Mouse (Mus musculus) bone marrow macrophage, adult 2 months (primary cell): Measurements from ENCODE around the gene Nfe2l2. TPM values are rescaled to one million over a fixed set of nuclear protein-coding genes. Genes with fewer than 3 reads are reported as not detected.
"Not testable (repeated sequence)": the region's sequence is repeated elsewhere in the genome, so short reads cannot be mapped to it uniquely, and the experiment has no call there.

ENCODE experiments used
- H3K27ac ChIP-seq: 2 replicates; pipeline ENCODE4 v1.5.1; 2012; ENCODE audit warnings: low read depth, low read length; ENCODE audit not compliant: insufficient read depth
- H3K4me1 ChIP-seq: 2 replicates; pipeline ENCODE4 v1.6.1; 2012; ENCODE audit warnings: low read length; ENCODE audit not compliant: control insufficient read depth, insufficient read depth
- H3K4me3 ChIP-seq: 2 replicates; pipeline ENCODE4 v1.5.1; 2012; ENCODE audit warnings: mild to moderate bottlenecking, low read length, moderate library complexity; ENCODE audit not compliant: insufficient read depth
- CTCF ChIP-seq: IDR thresholded peaks from 2 replicates; pipeline ENCODE4 v1.5.1; 2012; ENCODE audit warnings: low read depth, mild to moderate bottlenecking, low read length, moderate library complexity
- POLR2A ChIP-seq: IDR thresholded peaks from 2 replicates; pipeline ENCODE4 v1.6.1; 2012; ENCODE audit warnings: mild to moderate bottlenecking, low read depth, low read length, borderline replicate concordance
- polyA plus RNA-seq: library from polyadenylated mRNA; stranded (reverse); fragments of >200 nt; gene quantifications from 2 replicates; pipeline ENCODE4 v1.2.4, GENCODE M21; 2012; ENCODE audit not compliant: missing spikeins, insufficient read depth, insufficient read length

Gene Nfe2l2
- polyA plus RNA-seq, 1 experiment: 269 TPM

DNA sequence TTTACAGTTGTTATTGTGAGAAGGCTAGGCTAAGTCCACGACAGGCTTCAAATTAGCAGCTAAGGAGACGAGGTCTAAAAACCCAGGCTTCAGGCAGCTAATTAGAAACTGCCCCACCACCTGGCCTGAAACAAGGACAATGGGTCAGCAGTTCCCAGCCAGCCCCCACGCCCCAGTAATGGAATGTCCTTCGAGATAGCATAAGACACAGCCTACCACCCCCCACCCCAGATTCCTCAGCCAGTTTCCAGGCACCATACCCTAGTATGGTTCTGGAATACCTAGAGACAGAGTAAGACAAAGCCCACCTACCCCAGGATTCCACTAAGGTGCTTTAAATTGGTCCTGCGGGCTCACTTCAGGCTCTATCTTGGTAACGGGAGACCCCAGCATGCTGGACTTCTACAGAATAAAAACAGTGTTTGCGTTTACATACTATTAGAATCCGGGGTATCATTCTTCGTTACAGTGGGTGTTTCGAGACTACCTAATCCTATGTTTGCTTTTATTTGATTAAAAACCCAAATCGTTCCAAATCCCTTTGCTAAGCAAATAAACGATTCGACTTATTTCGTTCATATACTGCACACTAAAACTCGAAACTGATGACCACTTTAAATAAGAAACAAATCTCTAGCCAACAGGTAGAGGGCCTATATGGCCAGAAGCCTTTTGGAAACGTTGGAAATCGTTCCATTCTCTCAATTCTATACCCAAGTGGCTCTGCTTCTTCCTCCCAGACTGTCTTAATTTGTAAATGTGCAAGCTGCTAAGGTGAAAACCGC is 46.3 kb downstream of the Nfe2l2 start:
- H3K4me1 ChIP-seq: peaks cover 18% of the 10 kb centered on the region
- H3K4me3 ChIP-seq: peak overlapping the region; percentile 80
- H3K27ac ChIP-seq: peak overlapping the region; percentile 96
- TF ChIP-seq CTCF (no peak), POLR2A (no peak)

DNA sequence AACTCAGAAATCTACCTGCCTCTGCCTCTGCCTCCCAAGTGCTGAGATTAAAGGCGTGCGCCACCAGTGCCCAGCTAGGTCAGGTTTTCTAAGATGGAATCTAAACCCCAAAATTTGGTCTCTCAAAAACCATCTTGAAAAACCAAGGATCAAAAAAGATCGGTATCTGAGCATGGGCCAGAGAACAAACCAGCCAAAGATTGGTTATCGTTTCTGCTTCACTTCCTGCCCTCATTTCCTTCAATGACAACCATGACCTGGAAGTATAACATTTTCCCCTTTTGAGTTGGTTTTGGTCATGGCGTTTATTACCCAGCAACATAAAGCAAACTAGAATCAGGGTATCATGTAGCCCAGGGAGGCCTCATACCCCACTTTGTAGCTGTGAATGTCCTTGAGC is 47.5 kb downstream of the Nfe2l2 start:
- peaks cover 15% of the 10 kb centered on the region for H3K4me1 ChIP-seq
- no peak for TF ChIP-seq POLR2A
- TF ChIP-seq CTCF: no peak
- no peak overlapping the region for H3K4me3 ChIP-seq
- no peak overlapping the region for H3K27ac ChIP-seq

DNA sequence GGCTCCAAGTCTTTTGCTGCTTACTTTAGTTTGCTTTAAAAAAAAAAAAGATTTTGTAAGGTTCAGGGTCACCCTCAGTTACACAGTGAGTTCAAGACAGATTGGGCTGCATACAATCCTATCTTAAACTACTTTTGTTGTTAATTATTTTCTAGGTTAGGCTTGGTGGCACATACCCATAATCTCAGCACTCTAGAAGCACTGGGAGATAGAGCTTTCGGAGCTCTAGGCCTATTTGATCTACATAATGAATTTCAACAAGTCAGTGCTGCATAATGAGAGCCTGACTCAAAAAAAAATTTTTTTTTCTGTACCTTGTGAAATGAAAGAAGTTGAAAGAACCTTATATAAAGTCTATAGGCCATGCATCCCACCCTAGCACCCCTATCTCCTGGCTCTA is 49.8 kb downstream of the Nfe2l2 start:
- no peak overlapping the region for H3K27ac ChIP-seq
- no peak overlapping the region for H3K4me3 ChIP-seq

DNA sequence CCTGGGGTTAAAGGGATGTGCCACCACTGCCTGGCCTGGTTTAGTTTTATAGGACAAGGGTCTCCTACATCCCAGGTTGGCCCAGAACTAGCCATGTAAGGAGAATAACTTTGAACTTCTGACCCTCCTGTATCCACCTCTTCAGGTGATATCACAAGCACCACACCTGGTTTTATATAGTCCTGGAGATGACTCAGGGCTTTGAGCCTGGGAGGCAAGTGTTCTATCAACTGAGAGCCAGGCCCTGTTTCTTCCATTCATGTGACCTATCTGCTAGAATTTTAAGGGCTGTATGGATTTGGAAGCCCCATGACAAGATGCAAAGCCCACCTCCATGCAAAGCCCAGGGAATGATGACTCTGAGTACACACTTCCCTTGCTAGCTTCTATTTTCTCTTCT is 51.3 kb downstream of the Nfe2l2 start:
- no peak overlapping the region for H3K4me3 ChIP-seq
- TF ChIP-seq POLR2A: no peak
- no peak for TF ChIP-seq CTCF
- H3K4me1 ChIP-seq: peaks cover 19% of the 10 kb centered on the region
- H3K27ac ChIP-seq: no peak overlapping the region

More for the DNA sequence above, 49.8 kb downstream of the Nfe2l2 start:
- H3K4me1 ChIP-seq: peaks cover 19% of the 10 kb centered on the region
- TF ChIP-seq POLR2A (no peak), CTCF (no peak)

DNA sequence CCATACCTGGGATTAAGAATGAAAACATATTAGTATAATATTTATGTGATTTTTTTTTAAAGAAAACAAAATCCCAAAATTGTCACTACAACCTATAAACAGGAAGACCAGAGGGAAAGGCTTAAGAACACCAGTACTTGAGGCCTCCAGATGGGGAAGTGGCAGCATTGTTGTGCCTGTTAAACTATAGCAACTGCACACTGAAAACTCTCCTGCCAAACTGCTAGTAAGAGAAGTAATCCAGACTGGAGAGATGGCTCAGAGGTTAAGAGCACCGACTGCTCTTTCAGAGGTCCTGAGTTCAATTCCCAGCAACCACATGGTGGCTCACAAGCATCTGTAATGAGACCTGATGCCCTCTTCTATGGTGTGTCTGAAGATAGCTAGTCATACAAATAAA is 54.0 kb downstream of the Nfe2l2 start:
- peaks cover 4% of the 10 kb centered on the region; the same call in 1 of the 2 replicates for H3K4me1 ChIP-seq
- H3K4me3 ChIP-seq: no peak overlapping the region
- no peak overlapping the region for H3K27ac ChIP-seq
- TF ChIP-seq CTCF: no peak
- no peak for TF ChIP-seq POLR2A

DNA sequence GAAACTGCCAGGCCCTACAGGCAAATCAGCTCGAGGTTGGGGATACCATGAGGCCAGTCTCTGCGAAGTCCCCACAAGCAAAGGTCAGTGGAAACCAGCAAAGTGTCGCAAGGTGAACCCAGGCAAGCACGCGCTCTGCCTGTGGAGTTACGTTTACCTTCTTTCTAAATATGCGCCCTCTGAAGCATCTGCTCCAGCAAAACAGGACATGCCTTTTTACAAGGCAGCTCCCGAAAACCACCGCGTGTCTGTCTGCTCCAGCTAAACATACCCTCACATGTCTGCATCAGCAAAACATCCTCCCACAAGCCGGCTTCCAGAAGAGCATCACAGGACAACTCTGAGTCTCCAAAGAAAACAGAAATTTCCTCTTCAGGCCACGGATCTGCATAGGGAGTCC is 59.2 kb downstream of the Nfe2l2 start:
- TF ChIP-seq CTCF (no peak), POLR2A (no peak)
- Histone ChIP-seq H3K4me1 (no peaks in the 10 kb centered on the region), H3K4me3 (no peak overlapping the region), H3K27ac (no peak overlapping the region)

DNA sequence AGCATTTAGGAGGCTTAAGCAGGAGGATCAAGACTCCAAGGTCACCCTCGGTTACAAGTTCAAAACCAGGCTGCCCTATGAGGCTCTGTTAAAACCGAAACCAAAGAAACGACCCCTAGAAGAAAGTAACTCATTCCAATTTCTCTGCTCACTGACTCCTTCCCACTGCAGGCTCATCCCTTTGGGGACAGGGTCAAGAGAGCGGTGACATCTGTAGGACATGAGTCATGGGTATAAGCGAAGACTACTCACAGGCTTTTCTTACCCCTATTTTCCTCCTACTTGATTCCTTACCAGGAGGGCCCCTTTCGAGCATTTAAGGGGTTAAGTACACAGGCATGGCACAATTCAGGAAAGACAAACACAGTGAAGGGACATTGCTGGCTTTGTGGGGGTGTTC is 60.5 kb downstream of the Nfe2l2 start:
- H3K4me3 ChIP-seq: no peak overlapping the region
- TF ChIP-seq POLR2A: no peak
- TF ChIP-seq CTCF: no peak
- no peaks in the 10 kb centered on the region for H3K4me1 ChIP-seq
- H3K27ac ChIP-seq: no peak overlapping the region

DNA sequence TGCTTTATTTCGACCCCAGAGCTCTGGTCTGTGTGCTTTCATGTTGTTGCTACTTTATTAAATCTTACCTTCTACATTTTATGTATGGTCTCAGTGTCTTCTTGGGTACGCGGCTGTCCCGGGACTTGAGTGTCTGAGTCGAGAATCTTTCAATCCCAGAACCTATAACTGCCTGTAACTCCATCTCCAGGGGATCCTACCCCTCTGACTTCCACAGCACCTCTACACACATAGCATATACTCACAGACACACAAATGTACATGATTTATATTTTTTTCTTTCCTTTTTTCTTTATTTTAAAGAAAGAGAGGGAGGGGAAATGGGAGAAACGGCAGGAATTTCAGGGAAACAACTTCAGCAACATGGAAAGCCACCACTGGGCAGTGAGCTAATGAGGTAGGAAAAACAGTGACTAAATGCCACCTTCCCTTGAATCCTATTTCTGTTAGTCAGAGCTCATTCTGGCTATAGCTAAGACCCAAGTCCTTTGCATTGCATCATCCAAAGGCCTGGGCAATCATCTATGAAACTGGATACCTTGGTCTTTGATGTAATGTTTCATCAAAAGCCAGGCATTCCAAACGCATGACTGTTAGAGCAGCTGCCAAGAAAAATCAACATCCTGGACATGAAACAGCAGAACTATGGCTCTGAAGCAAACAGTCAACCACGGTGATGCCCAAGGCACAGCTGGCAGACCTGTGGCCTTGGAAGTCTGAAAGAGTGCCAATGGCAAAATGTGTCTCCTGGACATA is 61.5 kb downstream of the Nfe2l2 start:
- H3K27ac ChIP-seq: no peak overlapping the region
- no peaks in the 10 kb centered on the region for H3K4me1 ChIP-seq
- TF ChIP-seq CTCF: no peak
- TF ChIP-seq POLR2A: no peak
- no peak overlapping the region for H3K4me3 ChIP-seq

DNA sequence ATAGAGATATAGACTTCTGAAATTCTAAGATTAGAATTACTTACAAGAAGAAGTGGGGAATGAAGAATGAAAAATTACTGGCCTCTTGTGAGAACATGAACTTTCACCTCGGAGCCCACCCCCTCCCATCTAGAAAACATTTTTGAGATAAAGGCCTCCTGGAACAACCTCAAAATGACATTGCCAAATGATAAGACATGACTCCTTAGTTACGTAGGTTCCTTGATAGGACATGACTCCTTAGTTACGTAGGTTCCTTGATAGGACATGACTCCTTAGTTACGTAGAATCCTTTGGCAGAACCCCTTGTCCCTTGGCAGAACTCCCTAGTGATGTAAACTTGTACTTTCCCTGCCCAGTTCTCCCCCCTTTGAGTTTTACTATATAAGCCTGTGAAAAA is 62.1 kb downstream of the Nfe2l2 start:
- not testable (repeated sequence) for H3K4me3 ChIP-seq, H3K4me1 ChIP-seq, H3K27ac ChIP-seq

DNA sequence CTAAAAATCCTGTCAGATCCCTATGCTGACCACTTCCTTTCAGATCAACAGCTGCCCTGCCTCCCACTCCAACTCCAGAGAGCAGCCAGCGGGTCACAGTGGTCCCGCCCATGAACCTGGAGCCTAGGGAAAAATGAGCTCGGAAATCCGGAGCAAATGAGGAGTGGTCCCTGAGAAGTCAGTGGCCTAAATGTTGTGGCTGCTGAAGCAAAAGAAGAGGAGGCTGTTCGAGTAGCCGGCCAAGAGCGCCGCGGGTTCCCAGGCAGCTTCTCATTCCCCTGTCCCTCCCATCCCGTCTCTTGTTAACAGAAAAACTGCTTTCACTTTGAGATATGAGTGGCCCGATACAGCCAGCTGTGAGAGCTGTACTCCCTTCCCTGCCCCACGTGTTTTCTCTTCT is 64.9 kb downstream of the Nfe2l2 start:
- not testable (repeated sequence) for H3K4me3 ChIP-seq, H3K4me1 ChIP-seq, H3K27ac ChIP-seq

DNA sequence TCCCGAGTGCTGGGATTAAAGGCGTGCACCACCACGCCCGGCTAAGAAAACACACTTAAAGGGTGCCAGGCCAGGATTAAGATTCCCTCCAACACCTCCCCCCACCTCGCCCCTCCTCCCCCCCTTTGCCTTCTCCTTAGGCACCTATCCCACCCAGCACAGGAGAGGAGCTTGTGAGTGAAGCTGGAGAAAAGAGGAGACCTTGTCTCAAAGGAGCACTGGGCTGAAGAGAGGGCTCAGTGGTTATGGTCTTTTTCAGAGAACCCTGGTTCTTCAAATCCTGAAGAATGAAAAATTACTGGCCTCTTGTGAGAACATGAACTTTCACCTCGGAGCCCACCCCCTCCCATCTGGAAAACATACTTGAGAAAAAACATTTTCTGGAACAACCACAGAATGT is 66.6 kb downstream of the Nfe2l2 start:
- not testable (repeated sequence) for H3K4me1 ChIP-seq, H3K4me3 ChIP-seq
- H3K27ac ChIP-seq: peak overlapping the region; percentile 64
